Mouse (Mus musculus) bone marrow macrophage, adult 2 months (primary cell): ENCODE results near the gene Col13a1.

ENCODE experiments used
- CTCF ChIP-seq: IDR thresholded peaks from 2 replicates; pipeline ENCODE4 v1.5.1; 2012; ENCODE audit warnings: low read depth, mild to moderate bottlenecking, low read length, moderate library complexity
- POLR2A ChIP-seq: IDR thresholded peaks from 2 replicates; pipeline ENCODE4 v1.6.1; 2012; ENCODE audit warnings: mild to moderate bottlenecking, low read depth, low read length, borderline replicate concordance

- TF ChIP-seq CTCF = no peak
- TF ChIP-seq POLR2A = no peak
Measured at GRCm38 (mm10) chr10:61832713-61833112, 146.2 kb downstream of the Col13a1 start.
